Mouse (Mus musculus) MEL (cell line): Measurements from ENCODE around the gene Tbc1d2b. TPM values are rescaled to one million over a fixed set of nuclear protein-coding genes. Genes with fewer than 3 reads are reported as not detected.

Experiments
- DNase-seq: peaks from one replicate; pipeline ENCODE4 v3.0.0; 2011; ENCODE audit warnings: low read depth, low spot score
- H3K27ac ChIP-seq: 2 replicates; pipeline ENCODE4 v1.5.1; 2012; ENCODE audit warnings: low read depth, mild to moderate bottlenecking, control low read depth, low read length, moderate library complexity; ENCODE audit not compliant: control insufficient read depth
- H3K27me3 ChIP-seq, 2 experiments: fragments of 150-350 bp in 1 of 2; sonication (generic) in 1 of 2; 2 replicates each; pipeline ENCODE4 v1.6.1; 2012; ENCODE audit warnings: low read length in 2 of 2, mild to moderate bottlenecking in 2 of 2, improper control_type of control experiment in 1 of 2, moderate library complexity in 1 of 2; ENCODE audit not compliant: insufficient read depth in 2 of 2, control insufficient read depth in 1 of 2
- H3K36me3 ChIP-seq, 2 experiments: 2 replicates each; pipeline ENCODE4 v1.6.1; 2012 to 2014; ENCODE audit warnings: low read length in 2 of 2, improper control_type of control experiment in 1 of 2, inconsistent platforms in 1 of 2, mild to moderate bottlenecking in 1 of 2; ENCODE audit not compliant: insufficient read depth in 2 of 2, control insufficient read depth in 1 of 2
- H3K4me1 ChIP-seq, 2 experiments: fragments of 150-350 bp in 1 of 2; sonication (generic) in 1 of 2; 2 replicates each; pipeline ENCODE4 v1.6.1; 2012; ENCODE audit warnings: low read length in 2 of 2, improper control_type of control experiment in 1 of 2, mild to moderate bottlenecking in 1 of 2; ENCODE audit not compliant: insufficient read depth in 2 of 2, control insufficient read depth in 1 of 2
- H3K4me3 ChIP-seq, 2 experiments: fragments of 150-350 bp in 1 of 2; sonication (generic) in 1 of 2; 2 replicates each; pipeline ENCODE4 v1.5.1; 2012; ENCODE audit warnings: low read depth in 2 of 2, low read length in 2 of 2, mild to moderate bottlenecking in 2 of 2, moderate library complexity in 2 of 2, control low read depth in 1 of 2, improper control_type of control experiment in 1 of 2; ENCODE audit not compliant: control insufficient read depth in 1 of 2, insufficient read depth in 1 of 2
- H3K79me2 ChIP-seq: 2 replicates; pipeline ENCODE4 v1.6.1; 2012; ENCODE audit warnings: mild to moderate bottlenecking, low read length, moderate library complexity; ENCODE audit not compliant: control insufficient read depth, poor library complexity, insufficient read depth
- H3K9ac ChIP-seq: 2 replicates; pipeline ENCODE4 v1.6.1; 2012; ENCODE audit warnings: low read depth, mild to moderate bottlenecking, control low read depth, low read length, moderate library complexity; ENCODE audit not compliant: control insufficient read depth, poor library complexity, severe bottlenecking
- H3K9me3 ChIP-seq: fragments of 150-350 bp; sonication (generic); replicated peaks from 2 replicates; pipeline ENCODE4 v1.6.1; 2012; ENCODE audit warnings: mild to moderate bottlenecking, low read length, improper control_type of control experiment, moderate library complexity; ENCODE audit not compliant: insufficient read depth
- CHD1 ChIP-seq: IDR thresholded peaks from 2 replicates; pipeline ENCODE4 v1.6.1; 2012; ENCODE audit warnings: low read depth, mild to moderate bottlenecking, inconsistent platforms, low read length, improper control_type of control experiment
- E2F4 ChIP-seq: IDR thresholded peaks from 2 replicates; pipeline ENCODE4 v1.6.1; 2011; ENCODE audit warnings: low read depth, low read length, improper control_type of control experiment, borderline replicate concordance
- ELF1 ChIP-seq: IDR thresholded peaks from 2 replicates; pipeline ENCODE4 v1.6.1; 2014; ENCODE audit warnings: low read depth, mild to moderate bottlenecking, inconsistent platforms, low read length, improper control_type of control experiment, moderate library complexity
- ETS1 ChIP-seq: IDR thresholded peaks from 2 replicates; pipeline ENCODE4 v1.6.1; 2012; ENCODE audit warnings: low read depth, mild to moderate bottlenecking, inconsistent platforms, low read length, improper control_type of control experiment, moderate library complexity
- GABPA ChIP-seq: IDR thresholded peaks from 2 replicates; pipeline ENCODE4 v1.6.1; 2012; ENCODE audit warnings: low read depth, mild to moderate bottlenecking, inconsistent platforms, low read length, improper control_type of control experiment, moderate library complexity
- GATA1 ChIP-seq: IDR thresholded peaks from 2 replicates; pipeline ENCODE4 v1.6.1; 2011; ENCODE audit warnings: low read depth, low read length, improper control_type of control experiment
- JUND ChIP-seq: IDR thresholded peaks from 2 replicates; pipeline ENCODE4 v1.6.1; 2011; ENCODE audit warnings: low read depth, mild to moderate bottlenecking, improper control_type of control experiment, low read length
- KAT2A ChIP-seq: conservative IDR thresholded peaks from 2 replicates; pipeline ENCODE4 v1.6.1; 2012; ENCODE audit warnings: low read depth, low read length, improper control_type of control experiment, inconsistent platforms
- MAX ChIP-seq: IDR thresholded peaks from 2 replicates; pipeline ENCODE4 v1.6.1; 2011; ENCODE audit warnings: low read length, improper control_type of control experiment
- MAZ ChIP-seq: IDR thresholded peaks from 2 replicates; pipeline ENCODE4 v1.6.1; 2012; ENCODE audit warnings: low read depth, mild to moderate bottlenecking, inconsistent platforms, low read length, improper control_type of control experiment
- MXI1 ChIP-seq: IDR thresholded peaks from 2 replicates; pipeline ENCODE4 v1.6.1; 2011; ENCODE audit warnings: mild to moderate bottlenecking, low read depth, low read length, improper control_type of control experiment
- MYB ChIP-seq: IDR thresholded peaks from 2 replicates; pipeline ENCODE4 v1.6.1; 2011; ENCODE audit warnings: mild to moderate bottlenecking, low read depth, low read length, improper control_type of control experiment
- NELFE ChIP-seq: IDR thresholded peaks from 2 replicates; pipeline ENCODE4 v1.6.1; 2011; ENCODE audit warnings: low read depth, low read length, improper control_type of control experiment
- NRF1 ChIP-seq: IDR thresholded peaks from 2 replicates; pipeline ENCODE4 v1.6.1; 2014; ENCODE audit warnings: low read depth, mild to moderate bottlenecking, inconsistent platforms, low read length, improper control_type of control experiment, moderate library complexity; ENCODE audit not compliant: poor library complexity, insufficient read depth, severe bottlenecking
- SIN3A ChIP-seq: IDR thresholded peaks from 2 replicates; pipeline ENCODE4 v1.6.1; 2012; ENCODE audit warnings: low read length, improper control_type of control experiment, inconsistent platforms
- SMC3 ChIP-seq: IDR thresholded peaks from 2 replicates; pipeline ENCODE4 v1.6.1; 2011; ENCODE audit warnings: low read depth, low read length, improper control_type of control experiment
- TAL1 ChIP-seq: IDR thresholded peaks from 2 replicates; pipeline ENCODE4 v1.6.1; 2012; ENCODE audit warnings: mild to moderate bottlenecking, inconsistent platforms, low read length, moderate library complexity, mixed read lengths
- TCF12 ChIP-seq: IDR thresholded peaks from 2 replicates; pipeline ENCODE4 v1.6.1; 2014; ENCODE audit warnings: low read depth, mild to moderate bottlenecking, inconsistent platforms, low read length, improper control_type of control experiment, moderate library complexity
- ZC3H11A ChIP-seq: IDR thresholded peaks from 2 replicates; pipeline ENCODE4 v1.6.1; 2012; ENCODE audit warnings: low read depth, mild to moderate bottlenecking, inconsistent platforms, low read length, improper control_type of control experiment
- ZNF384 ChIP-seq: IDR thresholded peaks from 2 replicates; pipeline ENCODE4 v1.6.1; 2012; ENCODE audit warnings: low read depth, mild to moderate bottlenecking, inconsistent platforms, low read length, improper control_type of control experiment
- polyA plus RNA-seq, 2 experiments: library from polyadenylated mRNA; stranded (reverse) in 1 of 2; unstranded in 1 of 2; fragments of >175 nt in 1 of 2; fragments of >200 nt in 1 of 2; gene quantifications; 2 replicates each; pipeline versions ENCODE4 v1.2.1 to v1.2.4; 2012; ENCODE audit warnings: low replicate concordance in 2 of 2, low read depth in 1 of 2; ENCODE audit not compliant: insufficient read length in 2 of 2, insufficient read depth in 1 of 2, missing spikeins in 1 of 2
- total RNA-seq: library from RNA; depleted of rRNA; stranded (reverse); fragments of 300-350 nt; gene quantifications from 2 replicates; pipeline ENCODE4 v1.2.3, GENCODE M21; 2012

Tbc1d2b gene
- total and polyA plus RNA-seq, 3 experiments: 7.1 to 12.6 TPM; not detected in 1

DNA sequence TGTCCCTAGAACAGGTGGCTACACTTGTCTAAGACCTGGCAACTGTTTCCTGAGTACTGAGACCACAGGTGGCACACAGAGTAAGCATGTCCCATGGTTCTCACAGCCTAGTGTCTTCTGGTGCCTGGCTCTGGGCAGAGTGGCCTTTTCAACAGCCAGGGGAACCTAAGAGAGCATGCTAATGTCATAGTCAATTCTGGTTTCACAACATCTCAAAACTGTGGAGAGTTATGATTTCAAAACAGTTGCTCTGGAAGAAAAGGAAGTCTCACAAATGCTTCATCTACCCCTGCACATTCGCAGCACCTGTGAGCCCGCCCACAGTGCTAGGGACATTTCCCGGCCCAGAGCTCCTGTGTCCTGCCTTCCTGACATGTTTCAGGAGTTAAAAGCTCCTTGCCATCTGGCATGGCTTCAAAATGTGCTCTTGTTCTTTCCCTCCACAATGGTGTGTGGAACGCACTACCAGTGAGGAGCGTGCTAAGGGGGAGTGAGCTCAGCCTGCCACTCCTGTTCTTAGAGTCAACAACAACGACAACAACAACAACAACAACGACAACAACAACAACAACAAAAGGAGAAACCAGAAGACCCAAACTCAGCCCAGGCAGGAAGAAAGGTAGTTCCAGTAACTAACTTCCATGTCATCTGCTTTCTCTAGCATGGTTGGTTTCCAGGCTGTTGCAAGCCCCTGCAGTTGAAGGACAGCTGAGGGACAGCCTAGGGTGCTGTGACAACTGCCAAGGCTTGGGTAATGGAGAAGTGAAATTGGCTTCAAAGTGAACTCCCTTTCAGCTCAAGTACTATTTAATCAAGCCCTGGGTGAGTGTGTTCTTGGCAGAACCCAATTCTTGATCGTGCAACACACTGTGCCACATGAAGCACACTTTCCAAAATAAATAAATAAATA lies 37.6 kb downstream of the Tbc1d2b start:
- DNase-seq: no peak
- Histone ChIP-seq H3K9ac (no peak overlapping the region), H3K9me3 (no peaks in the 10 kb centered on the region), H3K79me2 (no peaks in the 10 kb centered on the region; the same call in 1 of the 2 replicates), H3K27ac (no peak overlapping the region), H3K4me1 (peaks cover 20 to 28% of the 10 kb centered on the region in 2 experiments), H3K36me3 (peaks cover 2 to 29% of the 10 kb centered on the region in 2 experiments; a peak in 3 of 4 replicates), H3K4me3 (no peak overlapping the region)
- TF ChIP-seq KAT2A: no peak
- no peak for TF ChIP-seq E2F4
- TF ChIP-seq ELF1: no peak
- TF ChIP-seq NRF1: no peak
- TF ChIP-seq SIN3A: no peak
- TF ChIP-seq SMC3: no peak
- TF ChIP-seq MXI1: no peak
- TF ChIP-seq TAL1: no peak
- TF ChIP-seq ZNF384: no peak
- TF ChIP-seq, all 39 proteins: peak for 0
- H3K27me3 ChIP-seq: no peaks in the 10 kb centered on the region

DNA sequence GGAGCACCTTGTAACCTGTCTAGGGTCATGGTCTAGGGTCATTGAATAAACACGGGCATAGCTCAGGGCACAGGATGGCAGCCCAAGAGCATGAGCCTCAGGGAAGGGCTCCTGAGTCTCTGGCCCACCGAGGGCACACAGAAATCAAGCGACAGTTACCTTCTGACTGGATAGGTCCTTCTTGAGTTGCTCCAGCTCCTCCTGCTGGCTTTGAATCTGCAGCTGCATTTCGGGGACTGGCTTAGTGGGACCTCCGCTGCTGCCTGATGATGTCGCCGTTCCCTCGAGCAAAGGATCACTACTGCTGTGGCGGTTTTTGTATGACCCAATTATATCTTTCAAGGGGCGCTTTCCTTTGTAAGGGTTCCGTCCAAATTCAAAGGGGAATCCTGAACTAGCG lies 43.4 kb downstream of the Tbc1d2b start:
- no peak overlapping the region for H3K9ac ChIP-seq
- TF ChIP-seq KAT2A (no peak), MXI1 (no peak), ETS1 (no peak), CHD1 (no peak)
- no peak overlapping the region for H3K4me3 ChIP-seq
- no peak for DNase-seq
- H3K9me3 ChIP-seq: no peaks in the 10 kb centered on the region
- no peaks in the 10 kb centered on the region for H3K27me3 ChIP-seq
- H3K27ac ChIP-seq: no peak overlapping the region
- peaks cover 2 to 14% of the 10 kb centered on the region in 2 experiments; a peak in 2 of 4 replicates for H3K36me3 ChIP-seq
- no peaks in the 10 kb centered on the region for H3K79me2 ChIP-seq
- H3K4me1 ChIP-seq: peaks cover 0 to 3% of the 10 kb centered on the region in 2 experiments; a peak in 1 of 4 replicates

DNA sequence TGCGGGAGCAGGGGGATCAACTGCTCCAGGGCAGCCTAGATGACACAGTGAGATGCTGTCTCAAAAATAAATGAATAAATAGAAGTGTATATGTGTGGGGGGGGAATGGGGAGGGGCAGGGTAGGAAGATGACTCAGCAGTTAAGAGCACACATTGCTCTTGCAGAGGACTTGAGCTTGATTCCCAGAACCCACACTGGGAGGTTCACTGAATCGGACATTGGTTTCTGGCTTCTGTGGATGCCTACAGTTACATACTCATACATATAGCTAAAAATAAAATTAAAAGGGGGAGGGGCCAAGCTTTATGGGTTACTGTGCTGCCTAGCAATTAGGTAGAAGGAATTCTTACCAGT lies 43.9 kb downstream of the Tbc1d2b start:
- Histone ChIP-seq H3K9ac (no peak overlapping the region), H3K9me3 (no peaks in the 10 kb centered on the region), H3K27me3 (no peaks in the 10 kb centered on the region)
- DNase-seq: no peak
- TF ChIP-seq MYB (no peak), MAZ (no peak), ETS1 (no peak), ZC3H11A (no peak), TCF12 (no peak), GATA1 (no peak), MAX (no peak), NELFE (no peak), NRF1 (no peak), ELF1 (no peak), JUND (no peak), GABPA (no peak)
- TF ChIP-seq, all 39 proteins: peak for 0
- no peak overlapping the region for H3K27ac ChIP-seq
- peaks cover 2 to 14% of the 10 kb centered on the region in 2 experiments; a peak in 2 of 4 replicates for H3K36me3 ChIP-seq
- peaks cover 0 to 3% of the 10 kb centered on the region in 2 experiments; a peak in 1 of 4 replicates for H3K4me1 ChIP-seq
- H3K79me2 ChIP-seq: no peaks in the 10 kb centered on the region
- no peak overlapping the region for H3K4me3 ChIP-seq
